Mouse (Mus musculus) right cerebral cortex, postnatal 25 days (tissue): Measurements from ENCODE around the gene Tmf1.
A peak's percentile ranks its signal among the peaks of the same experiment; 100 is the strongest.

ENCODE experiments used
- DNase-seq: peaks from one replicate; pipeline ENCODE4 v3.0.0; 2022

Gene Tmf1

DNA sequence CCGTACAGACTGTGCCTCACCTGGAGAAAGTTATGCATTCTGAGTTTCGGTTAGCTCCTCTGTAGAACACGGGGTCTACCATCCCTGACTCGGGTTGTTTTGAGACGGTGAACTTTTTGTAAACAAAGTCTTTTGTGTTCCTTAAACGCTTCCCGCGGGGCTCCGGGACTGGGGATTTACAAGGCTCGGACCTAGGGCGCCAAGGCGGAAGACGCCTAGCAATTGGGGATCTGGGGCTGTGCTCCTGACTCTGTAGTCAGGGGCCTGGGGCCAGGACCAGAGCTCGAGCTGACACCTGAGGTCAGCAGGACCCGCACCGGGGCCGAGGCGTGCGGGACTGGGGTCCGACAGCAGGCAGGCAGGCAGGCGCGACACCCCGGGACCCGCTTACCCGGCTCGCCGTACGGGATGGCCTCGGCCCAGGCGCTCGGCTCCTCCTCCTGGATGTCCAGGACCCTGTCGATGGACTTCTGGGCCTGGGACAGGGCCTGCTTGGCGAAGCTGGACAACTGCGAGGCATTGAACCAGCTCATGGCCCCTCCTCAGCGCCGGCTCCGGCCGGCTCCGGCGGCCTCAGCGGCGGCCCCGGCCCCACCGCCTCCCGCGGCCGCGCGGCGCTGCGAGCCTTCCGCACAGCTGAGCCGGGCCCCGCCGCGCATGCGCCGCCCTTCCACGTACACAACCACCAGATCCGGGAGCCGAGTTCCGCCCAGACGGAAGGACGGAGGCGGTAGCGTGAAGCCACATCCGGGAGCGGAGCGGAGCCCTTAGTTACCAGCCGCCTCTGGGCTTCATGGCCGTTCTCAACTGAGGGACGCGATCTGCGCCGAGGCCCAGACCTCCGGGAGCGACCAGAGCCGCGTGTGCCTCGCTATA is at the start of gene Tmf1:
Gene Tmf1, minus strand, starts transcription at position 632 of the 876 bp plus-strand sequence.
- DNase-seq = peak; percentile 96

DNA sequence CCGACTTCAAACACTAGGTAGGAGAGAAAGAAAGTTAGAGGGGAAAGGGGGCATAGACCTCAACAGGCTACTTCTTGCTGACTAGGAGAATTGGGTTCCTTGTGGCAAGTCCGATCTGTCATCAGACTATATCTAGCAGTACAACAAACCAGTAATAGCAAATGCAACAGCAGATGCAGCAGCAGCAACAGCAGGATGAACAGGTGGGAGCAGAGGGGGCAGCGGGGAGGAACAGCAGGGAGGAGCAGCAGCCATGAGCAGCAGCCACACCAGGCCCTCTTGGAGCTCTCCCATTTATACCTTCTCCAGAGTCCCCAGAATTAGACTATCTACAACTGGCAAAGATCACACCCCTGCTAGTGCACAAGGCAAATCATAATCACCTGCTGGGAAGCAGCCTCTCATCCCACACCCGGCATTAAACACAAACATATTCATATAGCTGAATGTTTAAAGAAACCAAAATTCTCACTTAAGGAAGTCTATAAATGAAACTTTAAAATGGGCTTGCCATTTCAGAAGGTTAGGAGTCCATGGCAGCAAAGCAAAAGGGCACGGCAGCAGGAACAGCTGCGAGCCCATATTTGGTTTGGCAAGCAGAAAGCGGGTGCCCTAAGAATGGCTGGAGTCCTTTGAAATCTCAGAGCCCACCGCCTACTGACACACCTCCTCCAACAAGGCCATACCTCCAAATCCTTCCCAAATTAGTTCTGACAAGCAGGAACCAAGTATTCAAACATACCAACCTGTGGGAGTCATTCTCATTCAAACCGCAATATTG is 48.3 kb upstream of the Tmf1 start:
- no peak for DNase-seq

DNA sequence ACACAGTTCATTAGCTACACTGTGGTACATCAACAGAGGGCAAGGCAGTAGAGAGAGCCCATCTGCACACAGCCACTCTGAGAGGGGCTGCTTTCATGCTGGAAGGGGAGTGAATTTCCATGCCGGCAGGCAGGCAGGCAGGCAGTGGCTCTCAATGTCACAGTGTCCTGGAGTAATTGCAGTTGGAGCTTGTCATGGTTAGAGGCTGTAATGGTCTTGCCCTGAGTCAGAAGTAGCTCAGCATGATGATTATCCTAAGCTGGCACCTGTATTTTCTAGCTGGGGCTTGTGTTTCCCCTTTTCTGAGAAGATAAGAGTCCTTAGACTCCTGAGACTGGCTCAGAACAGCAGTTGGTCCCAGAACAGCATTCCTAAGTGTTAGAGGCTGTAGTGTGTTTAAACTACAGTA is 47.2 kb upstream of the Tmf1 start:
- DNase-seq = no peak

DNA sequence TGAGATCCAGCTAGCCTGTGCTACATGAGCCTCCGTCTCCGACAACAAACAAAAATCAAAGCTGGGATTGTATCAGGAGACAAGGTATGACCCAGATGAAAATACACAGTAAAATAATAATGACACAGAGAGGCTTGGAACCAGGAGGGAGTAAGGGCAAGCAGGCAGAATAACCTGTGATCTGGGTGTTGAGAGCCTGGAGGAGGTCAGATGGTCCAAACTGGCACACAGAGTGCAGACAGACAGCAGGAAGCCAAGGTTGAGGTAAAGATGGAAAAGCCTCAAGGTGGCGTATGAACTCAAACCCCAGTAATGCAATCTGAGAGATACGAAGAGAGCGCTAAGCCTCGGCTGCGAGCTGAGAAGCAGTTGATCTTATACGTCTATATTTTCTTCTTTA is 45.6 kb upstream of the Tmf1 start:
- DNase-seq = no peak

DNA sequence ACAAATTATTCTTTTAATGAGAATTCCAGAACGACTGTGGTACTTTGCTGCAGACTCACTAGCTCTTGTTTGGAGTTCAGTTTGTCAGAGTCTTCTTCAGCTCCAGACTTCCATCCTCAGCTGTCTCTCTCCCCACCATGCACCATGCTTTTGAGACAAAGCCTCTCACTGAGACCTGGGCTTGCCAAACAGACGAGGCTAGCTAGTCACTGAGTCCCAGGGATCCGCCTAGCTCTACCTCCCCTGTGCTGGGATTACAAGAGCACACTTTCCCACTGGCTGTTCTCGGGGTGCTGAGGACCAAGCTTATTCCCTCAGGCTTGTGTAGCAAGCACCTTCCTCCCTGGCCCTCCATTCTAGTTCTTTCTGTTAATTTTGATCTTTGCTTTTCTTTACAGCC is 44.6 kb upstream of the Tmf1 start:
- no peak for DNase-seq

DNA sequence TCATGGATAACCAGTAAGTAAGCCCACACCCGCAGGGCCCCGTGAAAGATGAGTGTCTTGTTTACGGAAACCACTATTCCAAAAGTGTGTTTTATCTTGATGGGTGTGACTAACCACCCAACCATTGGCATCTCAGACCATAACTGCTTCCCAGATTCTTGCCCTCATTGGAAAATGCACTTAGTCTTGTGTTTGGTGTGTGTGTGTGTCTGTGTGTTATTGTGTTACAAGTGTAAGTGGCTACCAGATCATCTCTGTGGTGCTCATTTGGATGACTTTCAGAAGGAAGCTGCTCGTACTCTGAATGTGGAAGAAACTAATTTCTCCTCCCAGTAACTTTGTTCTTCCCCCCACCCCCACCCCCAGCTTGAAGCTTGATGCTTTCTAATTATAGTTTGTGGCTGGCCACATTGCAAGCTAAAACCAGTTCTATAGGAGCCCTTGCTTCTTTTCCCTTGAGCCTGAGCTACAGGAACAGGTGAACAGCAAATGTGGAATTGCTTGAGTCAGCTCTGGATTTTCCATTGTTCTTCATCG is 44.1 kb upstream of the Tmf1 start:
- no peak for DNase-seq

DNA sequence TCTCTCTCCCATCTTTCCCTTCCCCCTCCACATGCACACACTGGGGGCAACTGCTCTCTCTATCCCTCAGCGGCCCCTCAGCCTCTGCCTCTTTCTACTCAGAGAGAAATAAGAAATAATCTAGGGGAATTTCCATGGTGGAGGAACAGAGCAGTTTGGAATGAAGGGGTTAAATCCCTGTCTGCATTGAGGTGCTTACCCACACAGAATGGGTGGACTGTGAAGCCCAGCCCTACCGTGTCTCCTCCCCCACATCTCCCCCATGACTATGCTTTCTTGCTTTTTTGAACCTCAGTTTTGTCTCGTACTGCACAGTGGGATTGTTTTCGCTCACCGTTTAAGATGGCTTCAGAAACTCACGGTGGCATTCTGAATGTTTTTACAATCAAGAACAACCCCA is 43.4 kb upstream of the Tmf1 start:
- DNase-seq = no peak

DNA sequence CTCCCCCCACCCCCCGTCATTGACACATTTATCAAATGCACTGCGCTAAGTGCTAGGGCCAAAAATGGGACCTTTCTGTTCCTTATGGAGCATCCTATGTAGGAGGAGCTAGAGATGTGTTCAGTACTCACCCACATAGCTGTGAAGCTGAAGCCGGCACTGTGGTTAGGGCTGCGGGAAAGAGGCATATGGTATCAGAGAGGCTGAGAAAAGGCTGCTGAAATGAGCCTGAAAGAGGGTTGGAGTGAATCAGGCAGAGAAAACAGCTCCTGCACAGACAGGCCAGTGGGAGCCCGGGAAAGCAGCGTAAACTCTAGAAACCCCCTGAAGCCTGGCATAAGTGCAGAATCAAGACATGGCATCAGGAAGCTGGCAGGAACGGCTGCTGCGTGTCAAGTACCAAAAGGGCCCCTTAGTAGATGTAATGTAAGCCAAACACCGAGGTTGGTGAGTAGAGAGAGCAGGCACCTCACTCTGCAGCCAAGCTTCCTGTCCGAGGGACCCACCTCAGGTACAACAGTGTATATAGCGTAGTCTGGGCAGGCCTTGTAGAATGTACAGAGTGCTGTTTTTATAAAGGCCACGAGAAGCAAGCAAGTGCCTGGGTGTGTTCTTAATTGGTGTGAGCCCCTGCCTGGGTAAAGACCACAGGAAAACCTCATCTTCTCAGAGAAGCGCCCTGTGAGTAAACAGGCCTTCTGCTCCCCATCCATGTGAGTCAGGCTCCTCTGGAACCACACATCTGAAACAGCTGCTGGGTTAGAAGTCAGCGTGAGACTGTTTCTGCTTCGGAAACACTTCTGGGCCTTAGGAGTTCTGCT is 42.5 kb upstream of the Tmf1 start:
- DNase-seq = peak; percentile 61

DNA sequence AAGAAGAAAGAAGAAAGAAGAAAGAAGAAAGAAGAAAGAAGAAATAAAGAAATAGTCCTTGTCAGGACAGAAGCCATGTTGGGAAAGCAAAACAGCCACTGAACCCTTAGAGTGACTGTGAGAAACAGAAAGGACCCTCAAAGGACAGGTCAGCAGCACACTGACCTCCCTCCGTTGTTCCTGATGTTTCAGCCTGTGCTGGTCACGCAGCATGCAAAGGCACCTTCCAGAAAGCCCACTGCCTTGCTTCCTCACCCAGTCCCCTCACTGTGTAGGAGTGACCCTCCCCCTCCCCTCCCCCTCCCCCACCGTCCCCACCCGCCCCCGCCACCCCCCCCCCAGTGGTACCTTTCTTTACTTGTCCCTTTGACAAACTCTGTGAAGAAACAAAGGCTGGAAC is 41.8 kb upstream of the Tmf1 start:
- no peak for DNase-seq

DNA sequence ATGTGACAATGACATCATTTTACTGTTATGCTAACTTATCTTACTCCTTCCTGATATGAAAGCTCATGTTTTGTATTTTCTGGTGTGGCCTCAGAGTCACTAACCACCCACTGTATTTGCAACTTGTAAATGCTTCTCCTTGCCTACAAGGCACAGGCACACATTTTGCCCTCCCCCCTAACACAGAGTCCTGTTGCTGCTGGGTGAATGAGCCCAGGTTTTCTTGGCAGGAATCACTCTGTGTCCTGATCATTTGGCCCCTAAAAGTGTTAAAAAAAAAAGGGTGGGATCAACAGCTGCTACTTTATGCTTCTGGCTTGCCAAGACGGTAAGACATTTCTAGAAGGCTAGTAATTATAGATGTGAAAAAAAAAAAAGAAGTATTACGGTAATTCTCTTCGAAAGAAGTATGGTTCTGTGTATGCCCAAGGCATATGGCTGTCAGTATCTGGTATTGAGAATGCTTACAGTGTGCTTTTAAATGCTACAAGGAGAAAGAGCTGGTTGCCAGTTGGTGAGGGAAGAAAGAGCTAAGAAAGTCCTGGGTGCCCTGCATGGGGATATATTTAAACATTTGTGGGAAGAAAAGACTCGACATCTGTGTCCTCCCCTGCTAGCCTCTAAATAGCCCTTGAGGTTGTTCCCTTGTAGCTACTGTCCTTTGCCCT is 37.4 kb upstream of the Tmf1 start:
- DNase-seq = no peak

DNA sequence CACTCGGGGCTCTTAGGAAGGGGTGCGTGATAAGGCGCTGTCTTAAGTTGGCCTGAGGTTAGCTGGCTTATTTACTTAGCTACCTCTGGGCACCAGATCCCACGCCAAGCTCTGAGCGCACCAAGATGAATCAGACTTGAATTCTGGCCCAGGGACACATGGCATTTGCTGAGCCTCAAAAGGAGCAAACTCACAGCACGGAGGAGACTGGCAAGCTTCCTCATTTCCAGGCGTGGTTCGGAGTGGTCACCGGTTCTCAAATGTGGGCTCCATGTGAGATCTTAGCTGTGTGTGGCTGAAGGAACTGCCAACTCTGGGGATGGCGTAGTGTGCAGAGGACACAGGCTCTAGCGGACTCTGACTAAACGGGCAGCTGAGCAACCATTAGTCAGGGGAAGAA is 33.1 kb upstream of the Tmf1 start:
- peak; percentile 47 for DNase-seq

DNA sequence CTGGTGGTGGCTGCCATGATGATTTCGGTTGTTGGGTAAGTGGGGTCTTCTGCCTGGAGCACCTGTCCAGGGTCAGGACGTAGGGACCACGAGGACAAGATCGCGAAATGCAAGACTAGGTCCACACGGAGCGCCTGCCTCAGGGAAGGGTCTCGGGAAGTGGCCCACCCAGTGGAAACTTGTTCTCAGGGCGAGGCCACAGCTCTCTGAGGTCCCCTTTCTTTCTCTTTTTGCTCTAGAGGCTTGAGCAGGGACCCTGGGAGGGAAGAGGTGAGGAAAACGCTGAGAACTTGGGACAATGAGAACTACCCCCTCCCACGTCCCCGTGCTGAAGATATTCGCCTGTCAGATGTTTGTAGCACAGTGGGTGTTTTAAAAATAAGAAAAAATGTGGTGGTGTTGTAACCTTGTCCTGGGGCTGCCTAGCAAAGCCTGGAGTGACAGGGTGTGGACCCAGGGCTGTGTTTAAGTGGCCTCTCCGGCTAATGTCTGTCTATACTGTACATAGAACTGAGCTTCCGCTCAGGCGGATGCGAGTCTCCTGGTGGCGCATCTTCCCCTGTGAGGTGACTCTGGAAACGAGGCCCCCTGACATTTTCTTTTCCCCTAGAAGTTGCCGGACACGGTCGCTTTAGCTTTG is 32.2 kb upstream of the Tmf1 start:
- peak; percentile 33 for DNase-seq

DNA sequence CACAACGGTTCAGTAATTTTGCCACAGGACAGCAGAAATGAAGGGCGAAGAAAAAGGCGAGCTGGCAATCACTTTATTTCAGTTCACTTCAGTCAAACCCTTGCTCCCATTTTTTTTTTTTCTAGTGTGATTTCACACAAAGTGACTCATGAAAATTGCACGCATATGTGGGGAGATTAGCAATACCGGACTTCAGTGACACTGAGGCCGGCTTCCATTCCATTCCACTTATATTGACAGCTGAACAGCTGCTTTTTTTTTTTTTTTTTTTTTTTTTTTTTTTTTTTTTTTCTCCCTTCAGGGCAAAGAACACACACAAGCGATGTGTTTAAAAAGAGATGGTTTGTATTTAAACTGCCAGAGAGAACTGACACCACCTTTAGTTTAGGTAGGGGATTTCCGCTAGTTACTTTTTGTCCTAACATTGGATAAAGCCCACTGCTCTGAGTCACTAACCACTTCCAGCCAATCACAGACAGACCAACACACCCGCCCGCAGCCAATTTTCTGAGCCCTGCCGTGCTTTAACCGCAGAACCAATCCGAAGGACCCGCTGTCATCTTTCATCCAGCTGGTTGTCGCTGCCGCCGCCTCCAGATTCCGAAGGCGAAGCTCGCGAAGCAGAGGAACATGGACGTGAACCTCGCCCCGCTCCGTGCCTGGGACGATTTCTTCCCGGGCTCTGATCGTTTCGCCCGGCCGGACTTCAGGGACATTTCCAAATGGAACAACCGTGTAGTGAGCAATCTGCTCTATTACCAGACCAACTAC is 31.5 kb upstream of the Tmf1 start, which contains the start of gene Arl6ip5:
Gene Arl6ip5, plus strand, starts transcription at position 499 of the 771 bp plus-strand sequence.
- peak; percentile 88 for DNase-seq

DNA sequence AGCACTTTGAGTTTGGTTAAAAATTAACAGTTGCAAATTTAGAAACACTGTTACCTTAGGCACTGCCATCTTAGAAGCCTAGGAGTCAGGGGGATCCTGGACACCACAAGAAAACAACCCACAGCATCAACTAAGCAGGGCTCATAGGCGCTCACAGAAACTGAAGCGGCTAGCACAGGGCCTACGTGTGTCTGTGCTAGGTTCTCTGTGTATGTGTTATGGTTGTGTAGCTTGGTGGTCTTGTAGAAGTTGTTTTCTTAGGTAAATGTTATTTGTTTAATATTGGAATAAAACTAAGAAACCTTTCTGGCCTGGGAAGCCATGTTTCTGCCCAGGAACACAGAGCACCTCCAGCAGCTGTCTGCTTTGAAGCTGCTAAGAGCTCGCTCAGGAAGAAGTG is 30.8 kb upstream of the Tmf1 start:
- no peak for DNase-seq

DNA sequence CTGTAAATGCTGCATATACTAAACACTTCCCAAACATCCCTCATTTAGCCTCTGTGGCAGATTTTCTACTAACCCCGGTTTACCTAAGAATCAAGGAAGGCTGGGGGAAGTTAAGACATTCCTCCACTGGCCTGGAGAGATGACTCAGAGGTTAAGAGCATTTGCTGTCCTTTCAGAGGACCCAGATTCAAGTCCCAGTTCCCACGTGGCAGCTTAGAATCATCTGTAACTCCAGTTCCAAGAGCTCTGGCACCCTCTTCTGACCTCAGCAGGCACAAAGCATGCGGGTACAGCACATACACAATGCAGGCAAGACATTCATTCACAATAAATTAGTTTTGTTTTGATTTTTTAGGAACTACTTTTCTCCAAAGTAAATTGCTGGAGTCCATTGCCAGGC is 30.3 kb upstream of the Tmf1 start:
- no peak for DNase-seq

DNA sequence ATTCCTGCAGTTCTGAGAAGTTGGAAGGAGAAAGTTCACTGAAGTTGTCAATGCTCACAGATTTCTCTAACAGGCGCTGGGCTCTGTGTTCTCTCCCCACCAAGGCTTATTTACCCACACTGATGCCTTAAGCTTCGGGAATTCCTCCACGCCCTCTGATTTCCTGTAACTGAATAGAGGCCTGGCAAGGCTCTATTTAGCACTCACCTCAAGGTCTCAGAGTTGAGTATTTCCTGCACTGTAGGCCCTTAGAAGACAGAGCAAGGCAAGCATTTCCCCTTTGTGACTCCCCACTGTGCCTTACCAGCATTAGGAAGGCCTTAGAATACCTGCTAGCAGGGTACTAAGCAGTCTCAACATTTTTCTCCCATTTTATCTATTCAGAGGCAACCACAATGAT is 29.5 kb upstream of the Tmf1 start:
- no peak for DNase-seq

DNA sequence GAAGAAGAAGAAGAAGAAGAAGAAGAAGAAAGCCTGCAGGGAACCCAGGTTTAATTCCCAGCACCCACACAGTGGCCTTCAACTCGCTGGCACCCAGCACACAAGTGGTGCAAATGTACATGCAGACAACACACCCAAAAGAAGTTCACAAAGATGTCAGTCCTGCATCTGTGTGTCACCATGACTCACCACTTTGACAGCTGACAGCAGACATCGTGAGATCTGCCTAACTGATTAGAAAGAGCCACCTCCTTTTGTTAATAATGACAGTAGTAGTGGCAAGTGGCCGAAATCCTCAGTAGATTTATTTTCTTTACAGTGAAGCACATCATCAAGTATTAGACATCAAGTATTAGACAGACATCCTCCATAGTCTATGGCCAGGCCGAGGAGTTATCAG is 28.2 kb upstream of the Tmf1 start:
- no peak for DNase-seq

DNA sequence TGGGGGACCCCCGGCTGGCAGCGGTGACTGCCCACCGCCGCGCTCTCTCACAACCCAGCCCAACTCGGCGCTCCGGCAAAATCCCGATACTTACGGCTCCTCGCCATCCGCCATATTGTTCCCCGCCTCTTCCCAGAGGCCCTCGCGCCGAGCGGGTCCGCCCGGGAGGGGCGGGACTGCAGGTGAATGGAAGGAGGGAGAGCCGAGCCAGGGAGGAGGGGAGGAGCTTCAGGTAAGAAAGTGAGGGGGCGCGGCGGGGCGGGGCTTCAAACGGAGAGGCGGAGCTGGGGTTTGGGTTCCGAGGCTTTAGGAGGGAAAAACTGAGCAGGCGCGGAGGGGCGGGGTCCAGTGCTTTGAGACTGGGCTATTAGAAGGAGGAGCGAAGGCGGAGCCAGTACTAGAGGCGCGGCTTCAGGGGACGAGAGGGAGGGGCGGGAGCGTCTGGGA is 26.5 kb upstream of the Tmf1 start, which contains the start of gene Uba3:
Gene Uba3, minus strand, starts transcription at position 209 of the 447 bp plus-strand sequence.
- peak; percentile 98 for DNase-seq

DNA sequence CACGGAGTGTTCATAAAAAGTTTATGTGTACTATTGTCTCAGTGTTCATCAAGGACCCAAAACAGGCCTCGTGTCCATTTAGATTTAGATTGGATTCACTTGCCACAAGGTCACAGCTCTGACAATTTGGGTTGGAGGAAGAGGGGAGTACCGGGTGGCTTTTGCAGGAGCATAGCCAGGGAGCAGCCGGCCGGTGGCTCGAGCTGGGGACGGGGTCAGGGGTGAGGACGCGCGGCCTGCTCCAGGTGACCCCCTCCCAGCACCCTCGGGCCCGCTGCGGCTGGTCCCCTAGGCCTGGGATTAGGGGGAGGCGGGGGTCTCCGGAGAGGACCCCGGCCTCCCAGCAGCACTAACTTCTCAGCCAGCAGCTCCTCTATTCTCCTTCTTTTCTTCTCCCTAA is 26.0 kb upstream of the Tmf1 start:
- no peak for DNase-seq

DNA sequence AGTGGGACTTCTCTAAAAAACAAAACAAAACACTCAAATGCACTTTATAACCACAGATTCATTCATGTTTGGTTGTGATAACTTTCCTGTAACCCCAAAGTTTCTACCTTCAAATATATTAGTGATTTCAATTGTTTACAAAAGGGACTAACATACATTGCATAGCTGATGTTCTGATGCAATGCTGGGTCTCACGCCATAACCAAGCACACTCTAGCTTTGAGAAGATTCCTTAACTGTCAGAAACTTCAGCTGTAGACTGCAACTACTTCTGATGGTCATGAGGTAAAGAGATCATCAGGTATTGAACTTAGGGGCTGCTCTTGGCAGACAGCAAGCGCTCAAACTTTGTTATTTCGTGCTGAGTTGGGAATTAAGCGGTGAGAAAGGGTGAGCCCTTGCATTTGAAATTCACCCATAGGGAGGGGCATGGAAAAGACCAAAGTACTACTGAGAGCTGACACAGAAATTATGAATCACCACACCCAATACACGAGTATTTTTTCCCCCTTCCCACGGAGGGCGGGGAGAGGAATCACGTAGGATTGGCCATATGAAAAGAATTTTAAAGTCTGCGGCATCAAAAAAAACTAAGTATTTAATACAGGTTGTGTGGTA is 25.4 kb upstream of the Tmf1 start:
- DNase-seq = no peak
